Mouse (Mus musculus) intestine, embryonic 16.5 days (tissue): Measurements from ENCODE around the gene Cdk6. TPM values are rescaled to one million over a fixed set of nuclear protein-coding genes. Genes with fewer than 3 reads are reported as not detected.

Experiments used
- ATAC-seq: fragments of 200-750 bp; cut with Nextera tagmentation; 2 replicates; pipeline ENCODE4 v1.8.0; 2017; ENCODE audit warnings: moderate TSS enrichment, moderate library complexity
- H3K27ac ChIP-seq: fragments of 300-500 bp; sonication (generic); 2 replicates; pipeline ENCODE4 v1.5.1; 2014; ENCODE audit warnings: mild to moderate bottlenecking, low read length
- H3K27me3 ChIP-seq: fragments of 300-500 bp; sonication (generic); replicated peaks from 2 replicates; pipeline ENCODE4 v1.6.1; 2014; ENCODE audit warnings: low read length, control low read depth, mixed read lengths; ENCODE audit not compliant: control insufficient read depth, insufficient read depth
- H3K36me3 ChIP-seq: fragments of 300-500 bp; sonication (generic); 2 replicates; pipeline ENCODE4 v1.6.1; 2014; ENCODE audit warnings: low read length, control low read depth; ENCODE audit not compliant: control insufficient read depth, insufficient read depth
- H3K4me1 ChIP-seq: fragments of 300-500 bp; sonication (generic); 2 replicates; pipeline ENCODE4 v1.6.1; 2014; ENCODE audit warnings: low read length, control low read depth, mixed read lengths; ENCODE audit not compliant: control insufficient read depth, insufficient read depth
- H3K4me2 ChIP-seq: fragments of 300-500 bp; sonication (generic); 2 replicates; pipeline ENCODE4 v1.6.1; 2014; ENCODE audit warnings: low read depth, low read length, control low read depth
- H3K4me3 ChIP-seq: fragments of 300-500 bp; sonication (generic); 2 replicates; pipeline ENCODE4 v1.5.1; 2014; ENCODE audit warnings: mild to moderate bottlenecking, low read length
- H3K9ac ChIP-seq: fragments of 300-500 bp; sonication (generic); 2 replicates; pipeline ENCODE4 v1.6.1; 2014; ENCODE audit warnings: low read depth, low read length
- H3K9me3 ChIP-seq: fragments of 300-500 bp; sonication (generic); 2 replicates; pipeline ENCODE4 v1.6.1; 2016; ENCODE audit warnings: low read length, control low read depth; ENCODE audit not compliant: control insufficient read depth
- WGBS: fragments of 180-500 bp; shearing (Covaris S2); extraction: QIAGEN DNeasy Blood & Tissue Kit; methylation state at CpG from one replicate; pipeline ENCODE4 v1.1.7; 2014; 5-methylcytosine and 5-hydroxymethylcytosine counted together
- polyA plus RNA-seq: library from polyadenylated mRNA; unstranded; fragments of >200 nt; fragmentation: Nextera tagmentation; extraction: Ambion mirVana; gene quantifications from 2 replicates; pipeline ENCODE4 v1.2.1, GENCODE M21; 2015

Gene Cdk6
- polyA plus RNA-seq, 1 experiment from 2014 or later: 20.9 TPM

GRCm38 (mm10) chr5:3363036-3363983 is 22.0 kb downstream of the Cdk6 start:
- WGBS: 65% methylated on average over 15 of the region's 15 CpGs
- ATAC-seq: 0 out of 2 replicates have a peak, but pooled peaks have one; percentile 12
- H3K4me2 ChIP-seq: no peak overlapping the region
- no peak overlapping the region for H3K9ac ChIP-seq
- peaks cover 9% of the 10 kb centered on the region for H3K4me1 ChIP-seq
- H3K27me3 ChIP-seq: no peaks in the 10 kb centered on the region
- no peaks in the 10 kb centered on the region for H3K36me3 ChIP-seq
- no peak overlapping the region for H3K4me3 ChIP-seq
- no peaks in the 10 kb centered on the region; the same call in 1 of the 2 replicates for H3K9me3 ChIP-seq
- no peak overlapping the region for H3K27ac ChIP-seq

GRCm38 (mm10) chr5:3367045-3367444 is 25.8 kb downstream of the Cdk6 start:
- WGBS: 91% methylated on average over 4 of the region's 4 CpGs

DNA sequence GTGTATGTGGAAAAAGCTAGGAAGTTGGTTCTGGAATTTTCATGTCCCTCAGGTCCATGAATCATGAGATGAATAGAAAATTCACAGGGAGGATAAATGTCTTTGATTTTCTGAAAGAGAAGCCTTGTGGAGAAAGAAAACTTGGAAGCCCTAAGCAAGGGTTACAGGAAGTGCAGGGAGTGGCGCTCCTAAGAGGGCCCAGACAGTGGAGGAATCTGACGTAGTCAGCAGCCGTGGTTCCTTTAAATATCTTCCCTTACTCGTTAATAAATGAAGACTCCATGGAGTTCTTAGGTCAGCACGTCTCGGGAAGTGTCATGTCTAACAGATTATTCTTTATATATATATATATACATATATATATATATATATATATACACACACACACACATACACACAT is 28.0 kb downstream of the Cdk6 start:
- WGBS: 33% methylated on average over 6 of the region's 6 CpGs
- Histone ChIP-seq H3K4me1 (0 out of 2 replicates have a peak, but pooled peaks cover 3% of the 10 kb centered on the region), H3K9me3 (no peaks in the 10 kb centered on the region; the same call in 1 of the 2 replicates), H3K27me3 (no peaks in the 10 kb centered on the region), H3K36me3 (no peaks in the 10 kb centered on the region), H3K9ac (no peak overlapping the region), H3K27ac (no peak overlapping the region), H3K4me3 (no peak overlapping the region), H3K4me2 (no peak overlapping the region)
- no peak for ATAC-seq

More at GRCm38 (mm10) chr5:3367045-3367444, 25.8 kb downstream of the Cdk6 start:
- no peak for ATAC-seq
- H3K27me3 ChIP-seq: no peaks in the 10 kb centered on the region
- no peak overlapping the region for H3K9ac ChIP-seq
- H3K36me3 ChIP-seq: no peaks in the 10 kb centered on the region
- no peak overlapping the region for H3K4me2 ChIP-seq
- H3K4me3 ChIP-seq: no peak overlapping the region
- H3K27ac ChIP-seq: no peak overlapping the region
- H3K9me3 ChIP-seq: no peaks in the 10 kb centered on the region; the same call in 1 of the 2 replicates
- peaks cover 6% of the 10 kb centered on the region for H3K4me1 ChIP-seq

GRCm38 (mm10) chr5:3371212-3371611 is 29.9 kb downstream of the Cdk6 start:
- no peaks in the 10 kb centered on the region for H3K27me3 ChIP-seq
- ATAC-seq: no peak
- no peak overlapping the region for H3K4me2 ChIP-seq
- H3K9me3 ChIP-seq: no peaks in the 10 kb centered on the region; the same call in 1 of the 2 replicates
- 0 out of 2 replicates have a peak, but pooled peaks cover 3% of the 10 kb centered on the region for H3K4me1 ChIP-seq
- H3K9ac ChIP-seq: no peak overlapping the region
- 91% methylated on average over 2 of the region's 2 CpGs for WGBS
- H3K4me3 ChIP-seq: no peak overlapping the region
- H3K27ac ChIP-seq: no peak overlapping the region
- no peaks in the 10 kb centered on the region for H3K36me3 ChIP-seq

DNA sequence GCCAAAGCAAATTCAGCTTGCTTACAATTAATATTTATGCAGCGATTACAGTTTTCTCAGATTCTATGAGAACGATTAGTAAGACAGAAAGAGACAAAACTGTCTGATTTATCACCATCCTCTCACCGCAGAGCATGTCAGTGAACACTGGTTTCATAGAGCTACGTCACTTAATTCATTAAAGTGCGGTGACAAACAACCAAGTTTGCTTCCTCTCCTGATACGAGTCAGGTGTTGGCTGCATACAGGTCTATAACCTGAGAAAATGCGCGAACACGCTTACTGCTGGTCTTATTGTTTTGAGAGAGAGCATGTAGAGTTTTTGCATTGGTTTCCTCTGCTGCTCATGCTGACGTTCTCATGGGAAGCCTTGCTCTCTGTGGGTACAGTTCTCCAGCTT is 31.9 kb downstream of the Cdk6 start:
- Histone ChIP-seq H3K4me2 (no peak overlapping the region), H3K27me3 (no peaks in the 10 kb centered on the region), H3K9ac (no peak overlapping the region), H3K4me3 (no peak overlapping the region), H3K4me1 (0 out of 2 replicates have a peak, but pooled peaks cover 6% of the 10 kb centered on the region), H3K27ac (no peak overlapping the region), H3K9me3 (no peaks in the 10 kb centered on the region; the same call in 1 of the 2 replicates), H3K36me3 (no peaks in the 10 kb centered on the region)
- no peak for ATAC-seq
- WGBS: 83% methylated on average over 10 of the region's 10 CpGs

GRCm38 (mm10) chr5:3374763-3375162 is 33.5 kb downstream of the Cdk6 start:
- 0 out of 2 replicates have a peak, but pooled peaks cover 3% of the 10 kb centered on the region for H3K4me1 ChIP-seq
- H3K27ac ChIP-seq: no peak overlapping the region
- H3K36me3 ChIP-seq: no peaks in the 10 kb centered on the region
- 85% methylated on average over 10 of the region's 10 CpGs for WGBS
- H3K9ac ChIP-seq: no peak overlapping the region
- no peak overlapping the region for H3K4me2 ChIP-seq
- H3K27me3 ChIP-seq: no peaks in the 10 kb centered on the region
- no peak for ATAC-seq
- no peaks in the 10 kb centered on the region for H3K9me3 ChIP-seq
- H3K4me3 ChIP-seq: no peak overlapping the region

- peak; percentile 75 for ATAC-seq
- no peak overlapping the region for H3K9ac ChIP-seq
- H3K4me1 ChIP-seq: peaks cover 3% of the 10 kb centered on the region; the same call in 1 of the 2 replicates
- 76% methylated on average over 2 of the region's 2 CpGs for WGBS
- H3K9me3 ChIP-seq: no peaks in the 10 kb centered on the region
- H3K27ac ChIP-seq: no peak overlapping the region
- no peak overlapping the region for H3K4me2 ChIP-seq
- no peaks in the 10 kb centered on the region for H3K36me3 ChIP-seq
- no peak overlapping the region for H3K4me3 ChIP-seq
- H3K27me3 ChIP-seq: no peaks in the 10 kb centered on the region
Observed at GRCm38 (mm10) chr5:3376167-3376566, 34.9 kb downstream of the Cdk6 start.

DNA sequence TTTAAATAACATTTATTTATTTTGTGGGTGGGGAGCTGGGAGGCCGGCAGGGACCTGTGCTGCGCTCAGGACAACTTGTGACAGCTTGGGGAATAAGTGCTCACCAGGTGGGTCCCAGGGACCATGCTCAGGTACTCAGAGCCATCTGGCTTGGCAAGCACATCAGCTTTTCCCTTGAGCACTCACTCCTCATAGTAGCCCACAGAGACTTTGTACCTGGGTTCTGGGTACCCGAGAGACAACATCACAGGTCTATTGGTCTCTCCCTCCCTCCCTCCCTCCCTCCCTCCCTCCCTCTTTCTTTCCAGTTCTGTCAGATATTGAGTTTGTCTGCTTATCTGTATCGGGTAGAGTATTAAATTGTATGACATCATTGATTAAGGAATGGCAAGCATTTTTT is 38.0 kb downstream of the Cdk6 start:
- Histone ChIP-seq H3K9ac (no peak overlapping the region), H3K4me3 (no peak overlapping the region), H3K9me3 (no peaks in the 10 kb centered on the region), H3K4me2 (no peak overlapping the region), H3K27me3 (no peaks in the 10 kb centered on the region), H3K4me1 (peaks cover 3% of the 10 kb centered on the region; the same call in 1 of the 2 replicates), H3K36me3 (no peaks in the 10 kb centered on the region), H3K27ac (no peak overlapping the region)
- 77% methylated on average over 4 of the region's 4 CpGs for WGBS
- ATAC-seq: no peak

DNA sequence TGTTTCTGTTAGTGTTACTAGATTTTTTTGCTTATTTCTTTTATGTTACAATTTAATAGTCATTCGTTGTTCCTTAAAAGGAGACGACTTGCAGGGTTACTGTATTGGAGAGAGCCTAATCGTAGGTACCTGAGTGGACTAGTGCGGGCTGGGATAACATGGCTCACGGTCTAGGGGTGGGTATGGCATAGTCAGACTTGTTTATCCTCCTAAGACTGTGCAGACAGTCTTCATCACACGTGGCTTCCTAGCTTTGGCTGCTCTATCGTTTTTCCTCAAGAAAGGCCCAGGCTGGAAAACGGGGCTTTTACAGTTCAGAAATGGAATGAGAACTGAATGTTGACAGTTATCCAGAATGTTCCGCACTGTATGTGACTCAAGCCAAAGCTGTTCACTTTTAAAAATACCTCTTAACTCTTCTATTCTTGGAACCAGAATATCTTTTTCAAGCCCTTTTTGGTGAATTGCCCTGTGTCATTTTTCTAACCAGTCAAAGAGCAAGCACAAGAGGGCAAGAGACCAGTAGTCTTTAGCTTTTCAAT is 39.5 kb downstream of the Cdk6 start:
- Histone ChIP-seq H3K9ac (no peak overlapping the region), H3K27ac (no peak overlapping the region)
- WGBS: 68% methylated on average over 9 of the region's 9 CpGs

More for the DNA sequence above, 39.5 kb downstream of the Cdk6 start:
- no peaks in the 10 kb centered on the region for H3K36me3 ChIP-seq
- no peak overlapping the region for H3K4me3 ChIP-seq
- no peaks in the 10 kb centered on the region for H3K27me3 ChIP-seq
- peaks cover 3% of the 10 kb centered on the region; the same call in 1 of the 2 replicates for H3K4me1 ChIP-seq
- H3K4me2 ChIP-seq: no peak overlapping the region
- H3K9me3 ChIP-seq: no peaks in the 10 kb centered on the region
- ATAC-seq: peak; percentile 47; the same call in 1 of the 2 replicates
